Mouse (Mus musculus) G1E (cell line): Measurements from ENCODE around the gene Scg5.

ENCODE experiments used
- CTCF ChIP-seq: IDR thresholded peaks from 2 replicates; pipeline ENCODE4 v1.5.1; 2012; ENCODE audit warnings: low read depth, low read length, inconsistent platforms, mixed read lengths
- GATA1 ChIP-seq: IDR thresholded peaks from 2 replicates; pipeline ENCODE4 v1.6.1; 2012; ENCODE audit warnings: borderline replicate concordance, low read length, inconsistent platforms, mixed read lengths
- GATA2 ChIP-seq: IDR thresholded peaks from 2 replicates; pipeline ENCODE4 v1.6.1; 2012; ENCODE audit warnings: low read depth, low read length, inconsistent platforms, borderline replicate concordance
- POLR2AphosphoS5 ChIP-seq: IDR thresholded peaks from 2 replicates; pipeline ENCODE4 v1.6.1; 2012; ENCODE audit warnings: low read depth, low read length, inconsistent platforms; ENCODE audit not compliant: insufficient replicate concordance
- TAL1 ChIP-seq: conservative IDR thresholded peaks from 2 replicates; pipeline ENCODE4 v1.6.1; 2012; ENCODE audit warnings: low read depth, low read length, inconsistent platforms, mixed read lengths

DNA sequence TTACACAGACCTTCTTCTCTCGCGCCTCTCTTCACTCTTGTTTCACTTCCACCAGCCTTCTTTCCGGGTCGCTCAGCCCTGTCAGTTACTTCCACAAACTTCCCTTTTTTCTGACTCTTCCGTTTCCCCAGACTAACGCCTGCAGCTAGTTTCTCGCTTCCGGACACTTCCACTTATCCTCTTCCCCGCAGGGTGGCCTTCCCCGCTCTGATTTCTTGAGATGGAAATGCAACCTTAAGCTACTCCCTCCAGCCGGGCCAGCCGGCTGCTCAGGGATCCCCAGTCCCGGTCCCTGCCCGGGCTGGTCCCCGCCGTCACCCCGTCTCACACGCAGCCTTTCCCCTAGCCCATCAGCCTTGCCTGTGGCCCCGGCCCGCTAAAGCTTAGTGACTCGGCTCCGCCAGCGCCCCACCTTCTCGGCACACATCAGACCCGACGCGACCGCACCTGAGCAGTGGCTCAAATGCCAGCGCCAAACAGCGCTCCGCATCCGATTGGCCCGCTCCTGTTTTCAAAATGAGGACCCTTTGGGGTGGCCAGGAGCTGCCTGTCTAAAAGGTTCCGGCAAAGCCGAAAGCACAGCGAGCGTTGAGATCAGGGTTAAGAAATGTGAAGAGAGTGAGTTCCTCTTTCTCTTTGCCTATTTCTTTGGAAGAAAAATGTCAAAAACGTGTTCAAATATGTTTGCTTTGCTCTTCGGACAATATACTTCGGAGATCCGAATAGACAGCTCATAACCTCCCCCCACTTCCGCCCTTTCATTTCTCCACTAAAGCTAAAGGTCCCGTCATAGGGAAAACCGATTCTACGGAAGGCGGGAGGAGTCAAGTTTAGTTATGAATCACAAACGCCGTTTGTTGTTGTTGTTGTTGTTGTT lies 19.6 kb upstream of the Scg5 start, which contains the start of gene Arhgap11a:
- TF ChIP-seq CTCF (no peak), GATA2 (no peak), POLR2AphosphoS5 (no peak), GATA1 (no peak), TAL1 (no peak)
